Mouse (Mus musculus): Measurements from ENCODE around the gene Eddm3b. TPM values are rescaled to one million over a fixed set of nuclear protein-coding genes. Genes with fewer than 3 reads are reported as not detected.

Eddm3b gene
- polyA plus RNA-seq, 1 experiment, result not detected

- TF ChIP-seq POLR2A (IDR thresholded peaks at IDR 0.05; ENCODE audit: borderline replicate concordance, control insufficient read depth, low read depth, low read length), result no peak
- no peak for TF ChIP-seq CTCF (IDR thresholded peaks at IDR 0.05; ENCODE audit: control insufficient read depth, insufficient read depth, low read length)
Measured at GRCm38 (mm10) chr14:51142119-51142518, 27.9 kb downstream of the Eddm3b start.

GRCm38 (mm10) chr14:51142568-51142967, 28.3 kb downstream of the Eddm3b start:
- WGBS, result 75% methylated on average over 3 of the region's 3 CpGs
- no peak overlapping the region for H3K27ac ChIP-seq (ENCODE audit: control insufficient read depth, insufficient read depth, low read depth, low read length, poor library complexity)
- TF ChIP-seq POLR2A (IDR thresholded peaks at IDR 0.05; ENCODE audit: borderline replicate concordance, control insufficient read depth, low read depth, low read length), result no peak
- no peak for TF ChIP-seq CTCF (IDR thresholded peaks at IDR 0.05; ENCODE audit: control insufficient read depth, insufficient read depth, low read length)
- no peak overlapping the region for H3K4me3 ChIP-seq (replicated peaks; ENCODE audit: control insufficient read depth, low read depth, low read length)
- no peaks in the 10 kb centered on the region for H3K4me1 ChIP-seq (ENCODE audit: control insufficient read depth, insufficient read depth, low read length)

More at GRCm38 (mm10) chr14:51142119-51142518, 27.9 kb downstream of the Eddm3b start:
- WGBS, result 86% methylated on average over 4 of the region's 4 CpGs
- Histone ChIP-seq H3K27ac (ENCODE audit: control insufficient read depth, insufficient read depth, low read depth, low read length, poor library complexity) (no peak overlapping the region), H3K4me1 (ENCODE audit: control insufficient read depth, insufficient read depth, low read length) (no peaks in the 10 kb centered on the region), H3K4me3 (replicated peaks; ENCODE audit: control insufficient read depth, low read depth, low read length) (no peak overlapping the region)

GRCm38 (mm10) chr14:51143287-51143686, 29.1 kb downstream of the Eddm3b start:
- Histone ChIP-seq H3K4me1 (ENCODE audit: control insufficient read depth, insufficient read depth, low read length) (no peaks in the 10 kb centered on the region), H3K27ac (ENCODE audit: control insufficient read depth, insufficient read depth, low read depth, low read length, poor library complexity) (peak overlapping the region; percentile 56), H3K4me3 (replicated peaks; ENCODE audit: control insufficient read depth, low read depth, low read length) (no peak overlapping the region)
- 73% methylated on average over 4 of the region's 4 CpGs for WGBS
- no peak for TF ChIP-seq CTCF (IDR thresholded peaks at IDR 0.05; ENCODE audit: control insufficient read depth, insufficient read depth, low read length)
- no peak for TF ChIP-seq POLR2A (IDR thresholded peaks at IDR 0.05; ENCODE audit: borderline replicate concordance, control insufficient read depth, low read depth, low read length)

- Histone ChIP-seq H3K4me3 (replicated peaks; ENCODE audit: control insufficient read depth, low read depth, low read length) (no peak overlapping the region), H3K27ac (ENCODE audit: control insufficient read depth, insufficient read depth, low read depth, low read length, poor library complexity) (no peak overlapping the region), H3K4me1 (ENCODE audit: control insufficient read depth, insufficient read depth, low read length) (no peaks in the 10 kb centered on the region)
- TF ChIP-seq CTCF (IDR thresholded peaks at IDR 0.05; ENCODE audit: control insufficient read depth, insufficient read depth, low read length) (no peak), POLR2A (IDR thresholded peaks at IDR 0.05; ENCODE audit: borderline replicate concordance, control insufficient read depth, low read depth, low read length) (no peak)
- 38% methylated on average over 2 of the region's 2 CpGs for WGBS
Measured at GRCm38 (mm10) chr14:51143937-51144336, 29.7 kb downstream of the Eddm3b start.

GRCm38 (mm10) chr14:51144451-51144850, 30.2 kb downstream of the Eddm3b start:
- Histone ChIP-seq H3K27ac (ENCODE audit: control insufficient read depth, insufficient read depth, low read depth, low read length, poor library complexity) (no peak overlapping the region), H3K4me3 (replicated peaks; ENCODE audit: control insufficient read depth, low read depth, low read length) (no peak overlapping the region), H3K4me1 (ENCODE audit: control insufficient read depth, insufficient read depth, low read length) (no peaks in the 10 kb centered on the region; the same call in 1 of the 2 replicates)
- TF ChIP-seq CTCF (IDR thresholded peaks at IDR 0.05; ENCODE audit: control insufficient read depth, insufficient read depth, low read length) (no peak), POLR2A (IDR thresholded peaks at IDR 0.05; ENCODE audit: borderline replicate concordance, control insufficient read depth, low read depth, low read length) (no peak)
- WGBS, result 93% methylated on average over 4 of the region's 4 CpGs

GRCm38 (mm10) chr14:51145521-51145920, 31.3 kb downstream of the Eddm3b start:
- H3K4me3 ChIP-seq (replicated peaks; ENCODE audit: control insufficient read depth, low read depth, low read length), result no peak overlapping the region
- no peak overlapping the region for H3K27ac ChIP-seq (ENCODE audit: control insufficient read depth, insufficient read depth, low read depth, low read length, poor library complexity)
- WGBS, result 86% methylated on average over 6 of the region's 6 CpGs
- TF ChIP-seq POLR2A (IDR thresholded peaks at IDR 0.05; ENCODE audit: borderline replicate concordance, control insufficient read depth, low read depth, low read length) (no peak), CTCF (IDR thresholded peaks at IDR 0.05; ENCODE audit: control insufficient read depth, insufficient read depth, low read length) (no peak)
- H3K4me1 ChIP-seq (ENCODE audit: control insufficient read depth, insufficient read depth, low read length), result no peaks in the 10 kb centered on the region; the same call in 1 of the 2 replicates

GRCm38 (mm10) chr14:51146685-51147084, 32.5 kb downstream of the Eddm3b start, which contains the start of gene Rnase1:
Rnase1 (minus strand) TSS chr14:51146785.
- WGBS, result 83% methylated on average over 2 of the region's 2 CpGs
- no peak within 1 kb of the TSS for H3K27ac ChIP-seq (ENCODE audit: control insufficient read depth, insufficient read depth, low read depth, low read length, poor library complexity)
- TF ChIP-seq POLR2A (IDR thresholded peaks at IDR 0.05; ENCODE audit: borderline replicate concordance, control insufficient read depth, low read depth, low read length) (no peak), CTCF (IDR thresholded peaks at IDR 0.05; ENCODE audit: control insufficient read depth, insufficient read depth, low read length) (no peak)
- H3K4me1 ChIP-seq (ENCODE audit: control insufficient read depth, insufficient read depth, low read length), result no peaks in the 10 kb centered on the region; the same call in 1 of the 2 replicates
- H3K4me3 ChIP-seq (replicated peaks; ENCODE audit: control insufficient read depth, low read depth, low read length), result no peak within 1 kb of the TSS

GRCm38 (mm10) chr14:51148006-51148405, 33.8 kb downstream of the Eddm3b start:
- Histone ChIP-seq H3K27ac (ENCODE audit: control insufficient read depth, insufficient read depth, low read depth, low read length, poor library complexity) (no peak overlapping the region), H3K4me3 (replicated peaks; ENCODE audit: control insufficient read depth, low read depth, low read length) (no peak overlapping the region), H3K4me1 (ENCODE audit: control insufficient read depth, insufficient read depth, low read length) (no peaks in the 10 kb centered on the region; the same call in 1 of the 2 replicates)
- TF ChIP-seq CTCF (IDR thresholded peaks at IDR 0.05; ENCODE audit: control insufficient read depth, insufficient read depth, low read length) (no peak), POLR2A (IDR thresholded peaks at IDR 0.05; ENCODE audit: borderline replicate concordance, control insufficient read depth, low read depth, low read length) (no peak)
- WGBS, result 84% methylated on average over 3 of the region's 3 CpGs

- no peaks in the 10 kb centered on the region; the same call in 1 of the 2 replicates for H3K4me1 ChIP-seq (ENCODE audit: control insufficient read depth, insufficient read depth, low read length)
- no peak overlapping the region for H3K4me3 ChIP-seq (replicated peaks; ENCODE audit: control insufficient read depth, low read depth, low read length)
- TF ChIP-seq CTCF (IDR thresholded peaks at IDR 0.05; ENCODE audit: control insufficient read depth, insufficient read depth, low read length), result no peak
- no peak for TF ChIP-seq POLR2A (IDR thresholded peaks at IDR 0.05; ENCODE audit: borderline replicate concordance, control insufficient read depth, low read depth, low read length)
- H3K27ac ChIP-seq (ENCODE audit: control insufficient read depth, insufficient read depth, low read depth, low read length, poor library complexity), result no peak overlapping the region
- 70% methylated on average over 5 of the region's 5 CpGs for WGBS
Measured at GRCm38 (mm10) chr14:51149164-51149563, 34.9 kb downstream of the Eddm3b start.

All from bone marrow, adult 2 months (tissue).